Mouse (Mus musculus) testis, adult 2 months (tissue): ENCODE measurements around the gene Mast4. TPM values are rescaled to one million over a fixed set of nuclear protein-coding genes. Genes with fewer than 3 reads are reported as not detected.

Source experiments
- H3K27ac ChIP-seq: fragments of 200-500 bp; 2 replicates; pipeline ENCODE4 v1.5.1; 2012; ENCODE audit warnings: low read depth, low read length; ENCODE audit not compliant: control insufficient read depth, insufficient read depth
- H3K27me3 ChIP-seq: fragments of 200-500 bp; 2 replicates; pipeline ENCODE4 v1.6.1; 2012; ENCODE audit warnings: mild to moderate bottlenecking, low read length, moderate library complexity; ENCODE audit not compliant: control insufficient read depth, insufficient read depth
- H3K36me3 ChIP-seq: fragments of 200-500 bp; 2 replicates; pipeline ENCODE4 v1.6.1; 2012; ENCODE audit warnings: mild to moderate bottlenecking, low read length; ENCODE audit not compliant: control insufficient read depth, insufficient read depth
- H3K4me1 ChIP-seq: fragments of 200-500 bp; 2 replicates; pipeline ENCODE4 v1.6.1; 2012; ENCODE audit warnings: low read length; ENCODE audit not compliant: control insufficient read depth, insufficient read depth
- H3K4me3 ChIP-seq: fragments of 200-500 bp; 2 replicates; pipeline ENCODE4 v1.5.1; 2012; ENCODE audit warnings: low read depth, mild to moderate bottlenecking, low read length, moderate library complexity, mixed read lengths; ENCODE audit not compliant: control insufficient read depth
- CTCF ChIP-seq: fragments of 200-500 bp; IDR thresholded peaks from 2 replicates; pipeline ENCODE4 v1.5.1; 2012; ENCODE audit warnings: low read depth, mild to moderate bottlenecking, inconsistent platforms, low read length, moderate library complexity; ENCODE audit not compliant: control insufficient read depth, insufficient read depth, insufficient replicate concordance
- POLR2A ChIP-seq: fragments of 200-500 bp; IDR thresholded peaks from 2 replicates; pipeline ENCODE4 v1.6.1; 2012; ENCODE audit warnings: low read depth, mild to moderate bottlenecking, inconsistent platforms, low read length, moderate library complexity; ENCODE audit not compliant: control insufficient read depth
- polyA plus RNA-seq: library from polyadenylated mRNA; depleted of rRNA; stranded (reverse); fragments of >200 nt; gene quantifications from 2 replicates; pipeline ENCODE4 v1.2.3, GENCODE M21; 2012

Gene Mast4
- polyA plus RNA-seq, 1 experiment: 5.3 TPM

DNA sequence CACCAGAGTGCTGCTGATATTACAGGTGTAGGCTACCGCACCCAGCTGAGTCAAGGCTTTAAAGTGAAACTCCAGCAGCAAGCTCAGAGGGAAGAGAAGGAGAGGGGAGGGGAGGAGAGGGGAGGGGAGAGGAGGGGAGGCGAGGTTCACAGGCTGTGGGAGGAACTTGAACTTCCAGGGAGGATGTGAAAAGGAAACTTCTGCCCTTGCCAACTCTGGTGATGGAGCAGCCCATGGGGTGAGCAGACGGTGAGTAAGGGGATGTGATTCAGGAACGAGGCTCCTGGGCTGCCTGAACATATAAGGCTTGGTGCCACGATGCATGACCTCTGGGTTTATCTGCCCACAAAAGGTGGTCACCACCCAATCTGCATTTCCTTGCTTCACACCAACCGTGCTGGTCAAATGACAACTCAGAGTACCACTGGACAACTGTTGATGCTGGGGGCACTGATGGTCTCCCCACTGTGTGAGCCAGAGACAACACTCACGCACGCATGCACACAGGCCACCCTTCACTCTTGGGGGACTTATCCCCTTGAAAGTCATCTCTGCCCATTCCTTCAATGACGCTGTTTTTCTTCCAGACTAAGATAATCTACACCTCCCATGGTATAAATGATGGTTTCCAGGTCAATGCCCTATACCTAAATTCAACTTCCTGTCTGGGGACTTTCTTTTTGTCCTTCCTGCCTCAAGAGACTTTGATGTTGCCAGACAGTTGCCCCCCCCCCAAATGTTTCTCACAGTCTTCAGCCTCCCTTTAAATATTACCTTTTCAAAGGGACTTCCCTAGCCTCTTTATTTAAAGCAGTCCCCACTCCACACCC lies 434.8 kb downstream of the Mast4 start:
- Histone ChIP-seq H3K27ac (no peak overlapping the region), H3K4me3 (no peak overlapping the region)

DNA sequence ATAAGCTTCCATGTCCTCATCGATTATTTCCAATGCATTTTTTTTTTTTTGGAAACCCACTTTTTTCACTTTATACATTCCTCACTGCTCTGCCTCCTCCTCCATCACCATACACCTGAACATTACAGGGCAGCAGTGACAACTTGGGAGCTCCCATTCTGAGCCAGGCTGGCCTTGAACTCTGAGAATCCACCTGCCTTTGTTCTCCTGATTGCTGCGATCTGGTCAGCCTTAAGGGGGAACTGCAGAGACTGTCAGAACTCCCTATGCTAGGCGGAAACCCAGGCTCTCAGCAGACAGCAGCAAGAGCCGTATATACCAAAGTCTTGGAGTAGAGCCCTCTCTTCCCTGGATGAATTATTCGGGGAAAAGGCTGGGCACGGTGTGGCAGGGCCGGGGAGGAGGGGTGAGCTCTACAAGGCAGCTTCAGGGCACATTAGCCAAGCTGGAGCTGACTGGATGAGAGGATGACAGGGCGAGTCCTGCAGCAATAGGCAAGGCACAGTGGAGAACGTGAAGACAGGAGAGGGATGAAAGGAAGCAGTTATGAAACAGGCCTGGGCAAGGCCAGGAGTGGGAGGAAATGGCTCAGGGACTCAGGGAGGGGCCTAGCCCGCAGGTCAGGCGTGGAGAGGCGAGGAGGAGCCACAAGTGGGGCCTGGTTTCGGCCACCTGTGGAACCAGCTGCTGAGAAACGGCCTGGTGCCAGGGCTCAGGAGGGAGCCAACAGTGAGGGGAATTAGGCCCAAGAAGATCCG lies 435.7 kb downstream of the Mast4 start:
- Histone ChIP-seq H3K36me3 (no peaks in the 10 kb centered on the region), H3K27ac (no peak overlapping the region), H3K27me3 (no peaks in the 10 kb centered on the region), H3K4me3 (no peak overlapping the region), H3K4me1 (no peaks in the 10 kb centered on the region)
- no peak for TF ChIP-seq CTCF
- TF ChIP-seq POLR2A: no peak

More for the DNA sequence above, 434.8 kb downstream of the Mast4 start:
- Histone ChIP-seq H3K4me1 (no peaks in the 10 kb centered on the region), H3K27me3 (no peaks in the 10 kb centered on the region), H3K36me3 (no peaks in the 10 kb centered on the region)
- TF ChIP-seq POLR2A (no peak), CTCF (no peak)

GRCm38 (mm10) chr13:102896322-102896721 lies 438.0 kb downstream of the Mast4 start:
- Histone ChIP-seq H3K4me3 (no peak overlapping the region), H3K4me1 (no peaks in the 10 kb centered on the region)
- no peak for TF ChIP-seq POLR2A

GRCm38 (mm10) chr13:102895894-102896293 lies 438.4 kb downstream of the Mast4 start:
- no peak overlapping the region for H3K27ac ChIP-seq
- TF ChIP-seq POLR2A: no peak
- TF ChIP-seq CTCF: no peak
- no peaks in the 10 kb centered on the region for H3K27me3 ChIP-seq
- H3K4me3 ChIP-seq: no peak overlapping the region
- no peaks in the 10 kb centered on the region for H3K36me3 ChIP-seq
- H3K4me1 ChIP-seq: no peaks in the 10 kb centered on the region

More at GRCm38 (mm10) chr13:102896322-102896721, 438.0 kb downstream of the Mast4 start:
- Histone ChIP-seq H3K27me3 (no peaks in the 10 kb centered on the region), H3K36me3 (no peaks in the 10 kb centered on the region), H3K27ac (no peak overlapping the region)

DNA sequence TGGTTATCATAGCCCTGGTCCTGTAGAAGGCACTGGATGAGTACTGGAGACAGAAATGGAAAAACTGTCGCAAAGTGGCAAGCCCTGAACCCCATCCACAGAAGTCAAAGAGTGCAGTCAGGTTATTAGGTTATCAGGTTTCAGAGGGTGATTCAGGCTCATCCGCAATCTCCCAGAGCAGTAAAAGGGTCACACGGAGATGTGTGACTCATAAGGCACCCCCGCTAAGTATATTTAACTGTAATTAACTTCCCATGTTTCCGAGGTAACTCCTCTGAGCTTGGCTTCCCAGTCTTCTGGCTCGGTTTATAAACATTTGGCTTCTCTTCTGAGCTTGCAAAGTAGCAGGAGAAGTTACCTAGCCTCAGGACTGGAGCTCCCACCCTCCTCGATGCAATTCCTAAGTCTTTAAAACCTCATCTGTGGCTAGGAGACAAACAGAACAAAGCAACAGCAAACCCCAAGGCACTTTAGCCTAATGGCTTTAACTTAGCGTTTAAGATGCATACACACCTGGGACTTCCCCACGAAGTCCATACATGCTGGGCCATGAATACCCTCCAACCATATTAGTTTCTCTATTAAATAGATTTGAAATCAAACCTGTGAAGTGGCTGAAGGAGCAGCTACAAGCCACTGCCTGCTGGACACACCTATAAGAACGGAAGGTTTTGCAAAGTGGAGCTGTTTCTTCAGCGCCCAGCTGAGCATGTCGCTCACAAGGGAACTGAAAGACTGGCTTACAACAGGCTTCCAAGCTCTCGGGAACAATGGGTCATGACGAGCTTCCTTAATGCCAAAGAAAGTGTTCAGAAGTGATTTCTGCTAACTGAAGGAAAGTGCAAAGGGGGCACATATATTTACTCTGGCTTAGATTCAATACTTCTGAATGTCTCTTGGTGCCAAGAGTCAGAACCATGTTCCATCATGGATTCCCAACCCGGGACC lies 439.7 kb downstream of the Mast4 start:
- TF ChIP-seq CTCF (no peak), POLR2A (no peak)
- H3K36me3 ChIP-seq: no peaks in the 10 kb centered on the region
- H3K27ac ChIP-seq: no peak overlapping the region
- H3K4me3 ChIP-seq: no peak overlapping the region
- no peaks in the 10 kb centered on the region for H3K27me3 ChIP-seq
- no peaks in the 10 kb centered on the region for H3K4me1 ChIP-seq

- Histone ChIP-seq H3K4me1 (no peaks in the 10 kb centered on the region), H3K27me3 (no peaks in the 10 kb centered on the region), H3K36me3 (no peaks in the 10 kb centered on the region), H3K27ac (no peak overlapping the region), H3K4me3 (no peak overlapping the region)
- TF ChIP-seq CTCF (no peak), POLR2A (no peak)
These were observed 441.5 kb downstream of the Mast4 start for GRCm38 (mm10) chr13:102892783-102893182.
